ENCODE assay signal across 8 mouse cellular contexts in the genomic region with DNA sequence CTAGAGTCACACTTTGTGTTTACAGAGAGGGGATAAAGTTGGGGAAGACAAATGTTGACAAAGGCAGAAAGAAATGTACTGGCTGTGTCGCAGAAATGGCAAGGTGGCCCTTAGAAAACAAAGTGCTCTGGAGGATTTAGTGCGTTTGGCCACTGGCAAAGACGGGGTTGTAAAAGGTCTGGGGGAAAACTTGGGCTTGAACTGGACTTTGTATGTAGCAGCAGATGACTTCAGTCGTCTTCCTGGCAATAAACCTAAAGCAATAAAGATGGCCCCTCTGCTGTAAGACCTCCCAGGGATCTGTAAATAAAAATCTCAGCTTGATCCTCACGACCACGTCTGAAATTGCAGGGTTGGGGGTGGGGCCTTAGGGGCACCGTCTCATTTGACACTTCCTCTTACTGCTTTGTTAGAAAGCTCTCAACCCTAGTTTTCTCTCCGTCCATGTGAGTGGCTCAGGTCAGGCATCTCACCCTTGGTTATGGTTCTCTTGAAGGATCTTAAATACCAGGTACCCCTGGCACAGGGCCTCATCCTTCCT. TPM values are rescaled to one million over a fixed set of nuclear protein-coding genes. Genes with fewer than 3 reads are reported as not detected.
A peak's percentile ranks its signal among the peaks of the same experiment; 100 is the strongest.
DNase-seq lines count a peak whose midpoint lies in the region; ATAC-seq lines count a peak whose summit lies in the region.

No protein-coding gene starts in this region.

- no peak for DNase-seq in heart, embryonic 10.5 days (ENCODE audit: low spot score)
- no peak for DNase-seq in heart, adult 18-20 months
- DNase-seq in A20 (ENCODE audit: low read depth, low spot score) = peak; percentile 41
- DNase-seq in Muller cell, postnatal 12 days (ENCODE audit: inconsistent ontology term) = no peak
- DNase-seq in frontal cortex, postnatal 10 days (ENCODE audit: low spot score in 2 of 2) = no peak
- DNase-seq in left cerebral cortex, postnatal 36 days (ENCODE audit: low spot score in 2 of 2) = no peak

- H3K36me3 ChIP-seq in heart, embryonic 10.5 days = no peaks in the 10 kb centered on the region
- H3K36me3 ChIP-seq in liver, embryonic 16.5 days (ENCODE audit: control insufficient read depth, insufficient read depth) = no peaks in the 10 kb centered on the region

- H3K9ac ChIP-seq in liver, embryonic 16.5 days (ENCODE audit: low read depth, low read length) = no peak overlapping the region

- WGBS in heart, embryonic 10.5 days = 31% methylated on average over 8 of the region's 8 CpGs
- WGBS in liver, embryonic 16.5 days (ENCODE audit: insufficient replicate concordance) = 30% methylated on average over 8 of the region's 8 CpGs

- peaks cover 22% of the 10 kb centered on the region for H3K4me1 ChIP-seq in heart, embryonic 10.5 days
- H3K4me1 ChIP-seq in liver, embryonic 16.5 days (ENCODE audit: control insufficient read depth, low read depth, low read length) = peaks cover 8% of the 10 kb centered on the region; the same call in 1 of the 2 replicates

- H3K4me3 ChIP-seq in heart, embryonic 10.5 days = peak overlapping the region; percentile 68
- H3K4me3 ChIP-seq in liver, embryonic 16.5 days (ENCODE audit: low read depth, low read length) = no peak overlapping the region

- peak; percentile 54; the same call in 1 of the 2 replicates for ATAC-seq in granulocyte monocyte progenitor cell, adult 5-6 weeks (replicated peaks; ENCODE audit: poor library complexity, severe bottlenecking)
- ATAC-seq in liver, embryonic 16.5 days (ENCODE audit: low read depth) = no peak

- intact Hi-C loops in left cerebral cortex, postnatal 36 days (cut with DNase I) = no loop called here

- peak overlapping the region; percentile 85 for H3K27ac ChIP-seq in heart, embryonic 10.5 days
- H3K27ac ChIP-seq in liver, embryonic 16.5 days (ENCODE audit: low read length) = no peak overlapping the region

- H3K27me3 ChIP-seq in heart, embryonic 10.5 days (ENCODE audit: insufficient read depth, poor library complexity, severe bottlenecking) = peaks cover 35% of the 10 kb centered on the region
- H3K27me3 ChIP-seq in liver, embryonic 16.5 days (ENCODE audit: control insufficient read depth, insufficient read depth, low read depth, low read length) = peaks cover 27% of the 10 kb centered on the region

- H3K4me2 ChIP-seq in liver, embryonic 16.5 days (ENCODE audit: low read depth, low read length) = 0 out of 2 replicates have a peak overlapping the region, but pooled peaks have one; percentile 67

- H3K9me3 ChIP-seq in heart, embryonic 10.5 days = no peaks in the 10 kb centered on the region
- no peaks in the 10 kb centered on the region for H3K9me3 ChIP-seq in liver, embryonic 16.5 days (replicated peaks; ENCODE audit: control insufficient read depth, low read length)

RNA-seq across cellular contexts. Expression of gene Kcnab3, which starts 6.7 kb away (rescaled TPM):
- 0.45 and 0.59 TPM in 2 replicates for polyA plus RNA-seq in heart, embryonic 10.5 days (2016; fragmentation: Nextera tagmentation; extraction: Ambion mirVana)
- total RNA-seq in heart, adult 18-20 months (2021) = under 1 TPM in 1 of 2 experiments, not detected in 1; 0.23 TPM
- not detected in 2 replicates for total RNA-seq in granulocyte monocyte progenitor cell, adult 5-6 weeks (2014; fragmentation: Nextera tagmentation)
- total RNA-seq in granulocyte monocyte progenitor cell, adult 5-6 weeks (2017) = 0.09 TPM in 1 of 2 replicates, not detected in the other
- 0.05 and 0.12 TPM in 2 replicates for polyA plus RNA-seq in liver, embryonic 16.5 days (2015; fragmentation: Nextera tagmentation; extraction: Ambion mirVana)
- 10 to 100 TPM; 72.6 to 78.9 TPM for total RNA-seq in left cerebral cortex, postnatal 36 days (2021)

RNA-seq across cellular contexts. Expression of gene Rnf227, which starts 7.5 kb away (rescaled TPM):
- polyA plus RNA-seq in heart, embryonic 10.5 days (2016; fragmentation: Nextera tagmentation; extraction: Ambion mirVana) = 6.4 and 9.8 TPM in 2 replicates
- under 1 TPM; 0.41 to 0.57 TPM for total RNA-seq in heart, adult 18-20 months (2021)
- 5.4 and 6.7 TPM in 2 replicates for total RNA-seq in granulocyte monocyte progenitor cell, adult 5-6 weeks (2014; fragmentation: Nextera tagmentation)
- 4.5 and 7.6 TPM in 2 replicates for total RNA-seq in granulocyte monocyte progenitor cell, adult 5-6 weeks (2017)
- 0.62 and 0.74 TPM in 2 replicates for polyA plus RNA-seq in liver, embryonic 16.5 days (2015; fragmentation: Nextera tagmentation; extraction: Ambion mirVana)
- total RNA-seq in left cerebral cortex, postnatal 36 days (2021) = 100 to 1,000 TPM; 150 to 171 TPM

RNA-seq across cellular contexts. Expression of gene Trappc1, which starts 9.0 kb away (rescaled TPM):
- polyA plus RNA-seq in heart, embryonic 10.5 days (2016; fragmentation: Nextera tagmentation; extraction: Ambion mirVana) = 155 and 186 TPM in 2 replicates
- total RNA-seq in heart, adult 18-20 months (2021) = 10 to 100 TPM; 48.8 to 49.4 TPM
- total RNA-seq in granulocyte monocyte progenitor cell, adult 5-6 weeks (2014; fragmentation: Nextera tagmentation) = 89.2 and 132 TPM in 2 replicates
- 92.6 and 103 TPM in 2 replicates for total RNA-seq in granulocyte monocyte progenitor cell, adult 5-6 weeks (2017)
- polyA plus RNA-seq in liver, embryonic 16.5 days (2015; fragmentation: Nextera tagmentation; extraction: Ambion mirVana) = 69.3 and 75.8 TPM in 2 replicates
- total RNA-seq in left cerebral cortex, postnatal 36 days (2021) = 10 to 100 TPM; 50.9 to 59.8 TPM

RNA-seq across cellular contexts. Expression of gene Cntrob, which starts 9.2 kb away (rescaled TPM):
- 20.7 and 21.4 TPM in 2 replicates for polyA plus RNA-seq in heart, embryonic 10.5 days (2016; fragmentation: Nextera tagmentation; extraction: Ambion mirVana)
- total RNA-seq in heart, adult 18-20 months (2021) = 1 to 10 TPM; 2.8 TPM
- 30.7 and 36.3 TPM in 2 replicates for total RNA-seq in granulocyte monocyte progenitor cell, adult 5-6 weeks (2014; fragmentation: Nextera tagmentation)
- 21.3 and 24.2 TPM in 2 replicates for total RNA-seq in granulocyte monocyte progenitor cell, adult 5-6 weeks (2017)
- polyA plus RNA-seq in liver, embryonic 16.5 days (2015; fragmentation: Nextera tagmentation; extraction: Ambion mirVana) = 6.0 and 7.2 TPM in 2 replicates
- total RNA-seq in left cerebral cortex, postnatal 36 days (2021) = 10 to 100 TPM; 15.5 to 24.2 TPM

RNA-seq across cellular contexts. Expression of gene Chd3, which starts 36.4 kb away (rescaled TPM):
- 15.8 and 26.5 TPM in 2 replicates for polyA plus RNA-seq in heart, embryonic 10.5 days (2016; fragmentation: Nextera tagmentation; extraction: Ambion mirVana)
- 10 to 100 TPM; 16.2 to 26.3 TPM for total RNA-seq in heart, adult 18-20 months (2021)
- total RNA-seq in granulocyte monocyte progenitor cell, adult 5-6 weeks (2014; fragmentation: Nextera tagmentation) = 37.0 and 59.8 TPM in 2 replicates
- total RNA-seq in granulocyte monocyte progenitor cell, adult 5-6 weeks (2017) = 26.9 and 37.7 TPM in 2 replicates
- polyA plus RNA-seq in liver, embryonic 16.5 days (2015; fragmentation: Nextera tagmentation; extraction: Ambion mirVana) = 5.0 and 5.7 TPM in 2 replicates
- 100 to 1,000 TPM; 421 to 443 TPM for total RNA-seq in left cerebral cortex, postnatal 36 days (2021)

Comparison
In these comparisons a context has a peak if more than half of its experiments do, and no peak if none do; other contexts are left out.
1. RNA of gene Kcnab3, which starts 6.7 kb away (total RNA-seq): 72.6 to 78.9 TPM in left cerebral cortex, postnatal 36 days; 0.23 TPM in heart, adult 18-20 months and 0.09 TPM in granulocyte monocyte progenitor cell, adult 5-6 weeks; every median in the first group is over 10 times any median in the second.
2. RNA of gene Rnf227, which starts 7.5 kb away (total RNA-seq): 150 to 171 TPM in left cerebral cortex, postnatal 36 days; 4.5 to 7.6 TPM in granulocyte monocyte progenitor cell, adult 5-6 weeks and 0.41 to 0.57 TPM in heart, adult 18-20 months; every median in the first group is over 10 times any median in the second.